8 mouse cellular contexts compared by ENCODE assay signal in genomic region chr10:58496732-58497131, GRCm38 (mm10). TPM values are rescaled to one million over a fixed set of nuclear protein-coding genes. Genes with fewer than 3 reads are reported as not detected.
A peak's percentile ranks its signal among the peaks of the same experiment; 100 is the strongest.
DNase-seq lines count a peak whose midpoint lies in the region; ATAC-seq lines count a peak whose summit lies in the region.
"Had no signal": no experiment of that assay in that cellular context is flagged by ENCODE, and none has a peak within 500 bp of the region (broad histone marks: within the 10 kb centered on the region; RNA-seq: fewer than 3 reads in every experiment).

No protein-coding gene starts in this region.

- H3K36me3 ChIP-seq in lung, embryonic 16.5 days (ENCODE audit: control insufficient read depth, insufficient read depth, low read length), result peaks cover 25% of the 10 kb centered on the region; the same call in 1 of the 2 replicates
- H3K36me3 ChIP-seq in intestine, embryonic 14.5 days (ENCODE audit: control insufficient read depth, insufficient read depth, low read length), result peaks cover 34% of the 10 kb centered on the region
- peaks cover 20% of the 10 kb centered on the region for H3K36me3 ChIP-seq in neural tube, embryonic 14.5 days (ENCODE audit: control insufficient read depth, insufficient read depth, low read length)

- no peak overlapping the region; the same call in 1 of the 2 replicates for H3K9ac ChIP-seq in lung, embryonic 16.5 days (ENCODE audit: low read length)
- no peak overlapping the region for H3K9ac ChIP-seq in intestine, embryonic 14.5 days (ENCODE audit: low read length)
- no peak overlapping the region for H3K9ac ChIP-seq in neural tube, embryonic 14.5 days (replicated peaks; ENCODE audit: low read depth, low read length)

- no peak for ATAC-seq in lung, embryonic 16.5 days (ENCODE audit: low read depth)
- no peak for ATAC-seq in intestine, embryonic 14.5 days (replicated peaks; ENCODE audit: low FRiP score, low TSS enrichment, low read depth)
- ATAC-seq in neural tube, embryonic 14.5 days (ENCODE audit: low read depth), result no peak

- no peaks in the 10 kb centered on the region for H3K9me3 ChIP-seq in lung, embryonic 16.5 days (ENCODE audit: control insufficient read depth, low read length)
- H3K9me3 ChIP-seq in intestine, embryonic 14.5 days (ENCODE audit: control insufficient read depth, low read length), result no peaks in the 10 kb centered on the region
- H3K9me3 ChIP-seq in neural tube, embryonic 14.5 days (ENCODE audit: control insufficient read depth, low read length), result no peaks in the 10 kb centered on the region

- DNase-seq in lung, postnatal 25 days (ENCODE audit: low spot score), result no peak
- DNase-seq in NIH3T3 (ENCODE audit: low read depth), result peak; percentile 9
- no peak for DNase-seq in intestine, embryonic 14.5 days (ENCODE audit: low spot score)
- no peak for DNase-seq in gastrocnemius, postnatal 36 days
- no peak for DNase-seq in c-Kit-positive CD71-positive TER-119-positive erythroid progenitor cells, embryonic 14.5 days (ENCODE audit: low spot score)
- DNase-seq: spleen, adult 18-20 months had no signal

- peaks cover 12% of the 10 kb centered on the region for H3K4me1 ChIP-seq in lung, embryonic 16.5 days (replicated peaks; ENCODE audit: control insufficient read depth, insufficient read depth, low read length)
- H3K4me1 ChIP-seq in intestine, embryonic 14.5 days (replicated peaks; ENCODE audit: control insufficient read depth, insufficient read depth, low read length), result peaks cover 6% of the 10 kb centered on the region; the same call in 1 of the 2 replicates
- peaks cover 4% of the 10 kb centered on the region; the same call in 1 of the 2 replicates for H3K4me1 ChIP-seq in neural tube, embryonic 14.5 days (ENCODE audit: control insufficient read depth, insufficient read depth, low read length)

- peak overlapping the region; percentile 59 for H3K4me2 ChIP-seq in lung, embryonic 16.5 days (ENCODE audit: low read depth, low read length)
- H3K4me2 ChIP-seq in intestine, embryonic 14.5 days (ENCODE audit: low read length), result peak overlapping the region; percentile 65
- H3K4me2 ChIP-seq in neural tube, embryonic 14.5 days (ENCODE audit: low read depth, low read length), result peak overlapping the region; percentile 49

- peak overlapping the region; percentile 75 for H3K4me3 ChIP-seq in lung, embryonic 16.5 days (ENCODE audit: low read length)
- peak overlapping the region; percentile 73 for H3K4me3 ChIP-seq in intestine, embryonic 14.5 days (ENCODE audit: low read depth, low read length)
- 0 out of 2 replicates have a peak overlapping the region, but pooled peaks have one; percentile 71 for H3K4me3 ChIP-seq in neural tube, embryonic 14.5 days (ENCODE audit: low read depth, low read length)

- no peak overlapping the region for H3K27ac ChIP-seq in lung, embryonic 16.5 days (ENCODE audit: low read length)
- no peak overlapping the region for H3K27ac ChIP-seq in intestine, embryonic 14.5 days (ENCODE audit: low read depth)
- H3K27ac ChIP-seq in neural tube, embryonic 14.5 days (ENCODE audit: low read depth, low read length), result no peak overlapping the region

- no peaks in the 10 kb centered on the region for H3K27me3 ChIP-seq in lung, embryonic 16.5 days (ENCODE audit: control insufficient read depth, insufficient read depth, low read depth, low read length)
- no peaks in the 10 kb centered on the region for H3K27me3 ChIP-seq in intestine, embryonic 14.5 days (replicated peaks; ENCODE audit: control insufficient read depth, insufficient read depth, low read length)
- no peaks in the 10 kb centered on the region for H3K27me3 ChIP-seq in neural tube, embryonic 14.5 days (ENCODE audit: control insufficient read depth, insufficient read depth, low read length)

- intact Hi-C loops in gastrocnemius, postnatal 36 days (cut with DNase I), result no loop called here

RNA-seq across cellular contexts. Expression of gene Ccdc138, which starts 1.0 kb away (rescaled TPM):
- 9.6 and 11.2 TPM in 2 replicates for polyA plus RNA-seq in lung, embryonic 16.5 days (2015; fragmentation: Nextera tagmentation; extraction: Ambion mirVana)
- 7.9 and 9.1 TPM in 2 replicates for polyA plus RNA-seq in intestine, embryonic 14.5 days (2014; fragmentation: Nextera tagmentation; extraction: Ambion mirVana)
- 8.5 and 9.2 TPM in 2 replicates for polyA plus RNA-seq in neural tube, embryonic 14.5 days (2014; fragmentation: Nextera tagmentation; extraction: Ambion mirVana)
- total RNA-seq in gastrocnemius, postnatal 36 days (2021), result under 1 TPM; 0.37 to 0.41 TPM

RNA-seq across cellular contexts. Expression of gene Ranbp2, which starts 50.0 kb away (rescaled TPM):
- 26.0 and 29.1 TPM in 2 replicates for polyA plus RNA-seq in lung, embryonic 16.5 days (2015; fragmentation: Nextera tagmentation; extraction: Ambion mirVana)
- 36.4 and 37.6 TPM in 2 replicates for polyA plus RNA-seq in intestine, embryonic 14.5 days (2014; fragmentation: Nextera tagmentation; extraction: Ambion mirVana)
- 23.9 and 31.4 TPM in 2 replicates for polyA plus RNA-seq in neural tube, embryonic 14.5 days (2014; fragmentation: Nextera tagmentation; extraction: Ambion mirVana)
- total RNA-seq in gastrocnemius, postnatal 36 days (2021), result 10 to 100 TPM; 36.3 to 41.8 TPM
